Mouse (Mus musculus): ENCODE data around the gene Olfr995.

The Olfr995 gene

DNA sequence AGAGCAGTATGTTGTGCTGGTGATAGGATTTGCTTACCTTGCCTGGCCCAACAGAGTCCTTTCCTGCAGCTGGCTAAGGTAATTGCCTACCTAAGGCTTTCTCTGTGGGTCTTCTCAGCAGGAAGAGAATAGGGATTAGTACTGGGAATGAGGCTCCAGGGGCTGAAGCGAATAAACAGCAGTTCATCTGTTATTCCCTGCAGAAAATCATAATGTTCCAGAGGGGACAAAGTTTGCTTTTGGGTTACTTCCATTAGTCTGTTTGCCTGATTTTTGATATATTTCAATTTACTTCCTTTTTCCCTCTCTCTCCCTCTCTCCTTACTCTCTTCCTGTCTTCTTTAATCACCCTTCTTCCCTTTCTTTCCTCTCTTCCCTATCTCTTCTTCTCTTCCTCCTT lies at the start of gene Olfr995:
TSS of gene Olfr995 (minus strand) at position 101 of the 400 bp plus-strand sequence.
- DNase-seq (ENCODE audit: low read depth, low spot score): no peak

DNA sequence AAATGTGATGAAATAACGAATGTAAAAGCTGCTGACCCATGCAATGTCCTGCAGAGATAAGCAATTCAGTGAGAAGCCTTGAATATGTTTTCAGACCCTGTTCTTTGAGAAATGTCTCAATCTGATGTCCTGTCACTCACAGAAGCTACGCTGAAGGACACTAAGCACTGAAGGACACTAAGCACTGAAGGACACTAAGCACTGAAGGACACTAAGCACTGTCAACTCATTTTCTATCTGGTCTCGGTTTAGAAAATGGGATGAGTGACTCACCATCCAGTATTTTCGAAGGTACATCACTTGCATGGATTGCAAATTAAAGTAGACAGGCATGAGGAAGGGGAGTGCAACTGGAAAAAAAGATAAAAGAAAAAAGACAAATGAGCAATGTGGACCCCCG lies 47.0 kb upstream of the Olfr995 start:
- DNase-seq (ENCODE audit: low read depth, low spot score): no peak

DNA sequence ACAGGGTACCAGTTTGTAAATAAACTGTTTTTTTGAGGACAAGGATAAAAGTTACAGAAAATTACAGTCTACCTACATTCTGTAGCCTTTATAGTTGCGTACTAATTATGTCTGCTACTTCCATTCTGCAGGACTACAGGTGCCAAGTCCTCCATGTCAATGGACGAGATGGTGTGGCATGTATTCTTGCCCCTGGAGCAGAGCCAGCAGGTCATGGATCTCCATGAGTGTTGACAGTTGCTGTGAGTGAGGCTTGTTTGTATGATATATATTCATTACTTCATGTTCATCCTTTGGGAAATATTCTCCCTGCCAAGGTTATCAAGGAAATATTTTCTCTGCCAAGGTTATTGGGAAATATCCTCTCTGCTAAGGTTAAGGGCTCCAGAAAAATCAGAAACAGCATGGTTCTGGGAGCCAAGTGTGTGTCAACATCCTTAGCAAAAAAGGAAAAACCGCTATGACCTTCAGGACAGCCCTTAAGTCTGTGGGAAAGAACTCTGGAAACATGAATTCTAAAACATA lies 23.4 kb upstream of the Olfr995 start:
- no peak for DNase-seq (ENCODE audit: low read depth, low spot score)

- DNase-seq (ENCODE audit: low read depth, low spot score): no peak
Measured at GRCm38 (mm10) chr2:85442546-85442945, 893 bp downstream of the Olfr995 start.

GRCm38 (mm10) chr2:85436351-85436750 lies 7.1 kb downstream of the Olfr995 start, which contains the start of gene Olfr994:
Gene Olfr994, minus strand, starts transcription at chr2:85436451.
- DNase-seq (ENCODE audit: low read depth, low spot score): no peak

GRCm38 (mm10) chr2:85425893-85426292 lies 17.5 kb downstream of the Olfr995 start:
- DNase-seq (ENCODE audit: low read depth, low spot score): peak; percentile 83

DNA sequence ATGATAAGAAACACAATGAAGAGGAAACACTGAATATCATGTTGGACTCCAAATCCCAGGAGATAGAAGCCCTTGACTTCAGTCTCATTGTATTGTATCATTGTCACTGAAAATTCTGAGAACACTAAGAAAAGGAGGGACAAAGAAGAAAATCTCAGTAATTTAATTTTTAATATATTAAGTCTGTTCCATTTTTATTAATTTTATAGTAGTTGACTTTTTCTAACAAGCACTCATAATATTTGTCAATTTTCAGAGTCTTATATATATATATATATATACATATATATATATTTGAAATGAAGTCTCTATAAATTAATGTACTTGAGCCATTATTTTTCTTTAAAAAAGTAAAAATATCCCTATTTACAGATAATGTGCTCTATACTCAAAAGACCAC lies 28.7 kb downstream of the Olfr995 start, which contains the start of gene Olfr993:
TSS of gene Olfr993 (minus strand) at position 101 of the 400 bp plus-strand sequence.
- no peak for DNase-seq (ENCODE audit: low read depth, low spot score)

DNA sequence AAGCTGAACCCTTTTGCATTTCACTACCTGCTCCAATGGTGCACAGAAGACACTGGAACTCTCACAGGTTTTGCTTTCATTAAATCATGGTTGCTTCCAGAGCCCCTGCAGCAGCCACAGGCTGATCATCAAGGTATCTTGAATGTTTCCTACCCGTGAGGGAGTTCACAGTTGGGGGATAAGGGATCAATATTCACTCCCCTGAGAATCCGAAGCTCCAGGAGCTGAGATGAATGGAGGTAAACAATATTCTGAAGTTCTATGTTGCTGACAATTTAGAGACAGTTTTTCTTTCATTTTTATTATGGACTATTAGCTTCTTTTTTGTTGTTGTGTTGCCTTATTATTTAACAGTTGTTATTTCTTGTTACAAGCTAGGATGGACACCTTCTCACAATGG lies 34.1 kb downstream of the Olfr995 start, which contains the start of gene Olfr992:
TSS of gene Olfr992 (minus strand) at position 101 of the 400 bp plus-strand sequence.
- no peak for DNase-seq (ENCODE audit: low read depth, low spot score)

Data from telencephalon, adult 2 months (tissue).